Mouse (Mus musculus) adrenal gland, postnatal 36 days (tissue): ENCODE data around the gene Il1rap. TPM values are rescaled to one million over a fixed set of nuclear protein-coding genes. Genes with fewer than 3 reads are reported as not detected.

Experiments used
- DNase-seq, 2 experiments: peaks; one replicate each; pipeline ENCODE4 v3.0.0; 2021; ENCODE audit warnings: mixed read lengths in 1 of 2
- long read RNA-seq, 2 experiments: library from polyadenylated mRNA; stranded (forward); transcript quantifications; one replicate each; pipeline ENCODE4 v2.0.0; 2021; ENCODE audit warnings: borderline sequencing depth in 2 of 2
- total RNA-seq, 2 experiments: library from RNA; stranded (reverse); gene quantifications; 2 replicates each; pipeline ENCODE4 v1.2.3; 2021

The Il1rap gene
- total RNA-seq: 10 to 100 TPM in 1 of 2 experiments, 1 to 10 TPM in 1; 5.0 to 17.6 TPM
- long read RNA-seq, experiment 1, full-length matches to known transcripts: 5 of 6 reads
- long read RNA-seq, experiment 1, partial matches to known transcripts: 0 of 6 reads
- long read RNA-seq, experiment 1, other reads (novel, unspliced or antisense): 1 of 6 reads
- long read RNA-seq, experiment 2, partial matches to known transcripts: 0 of 1 reads
- long read RNA-seq, experiment 2, other reads (novel, unspliced or antisense): 0 of 1 reads

GRCm38 (mm10) chr16:26581048-26581912 is at the start of gene Il1rap:
Gene Il1rap, plus strand, starts transcription at chr16:26581704.
- DNase-seq: peak; percentile 98

- DNase-seq: no peak
Measured at GRCm38 (mm10) chr16:26532287-26532686, 49.2 kb upstream of the Il1rap start.

DNA sequence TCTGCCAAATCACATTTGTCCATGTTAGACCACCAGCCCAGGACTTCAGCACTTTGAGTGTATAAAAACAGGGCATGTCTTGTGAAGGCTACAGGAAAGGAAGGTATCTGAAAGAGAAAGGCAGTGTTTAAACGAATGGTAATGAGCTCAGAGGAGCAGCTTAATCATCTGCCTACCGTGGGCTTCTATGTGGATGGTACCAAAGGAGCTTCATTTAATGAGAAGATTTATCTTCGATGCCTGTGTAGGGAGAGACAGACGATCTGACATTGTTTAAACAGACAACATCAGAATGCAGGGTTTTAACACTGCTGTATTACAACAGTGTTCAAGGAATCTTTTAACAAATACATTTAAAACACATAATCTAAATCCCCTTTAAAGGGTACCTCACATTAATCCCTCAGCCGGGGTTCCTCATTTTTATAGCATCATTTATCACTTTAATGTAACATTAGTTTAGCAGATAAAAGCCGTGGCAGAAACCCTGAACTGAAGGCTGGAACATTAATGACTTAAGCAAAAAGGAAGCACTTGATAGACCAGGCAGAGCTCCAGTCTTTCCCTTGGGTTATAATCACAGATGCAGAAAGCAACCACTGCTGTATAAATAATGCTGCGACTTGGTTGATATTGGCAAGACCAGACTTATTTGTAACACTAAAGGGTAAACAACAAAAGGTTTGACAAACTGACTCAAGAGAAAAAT is 35.2 kb upstream of the Il1rap start:
- no peak for DNase-seq

DNA sequence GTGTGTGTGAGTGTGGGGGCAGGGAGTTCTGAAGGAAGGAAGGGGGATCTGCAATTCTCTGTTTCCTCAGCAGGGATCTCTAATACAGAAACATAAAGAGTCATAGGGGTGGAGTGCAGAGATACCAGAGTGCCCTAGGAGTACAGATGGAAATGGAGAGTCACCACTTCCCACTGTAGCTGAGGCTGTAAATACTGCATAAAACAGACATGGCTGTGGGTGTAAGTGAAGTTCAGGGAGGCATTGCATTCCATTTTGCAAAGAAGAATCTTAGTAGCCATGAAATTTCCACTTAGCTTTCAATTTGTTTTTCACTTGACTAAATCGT is 34.7 kb upstream of the Il1rap start:
- no peak for DNase-seq

DNA sequence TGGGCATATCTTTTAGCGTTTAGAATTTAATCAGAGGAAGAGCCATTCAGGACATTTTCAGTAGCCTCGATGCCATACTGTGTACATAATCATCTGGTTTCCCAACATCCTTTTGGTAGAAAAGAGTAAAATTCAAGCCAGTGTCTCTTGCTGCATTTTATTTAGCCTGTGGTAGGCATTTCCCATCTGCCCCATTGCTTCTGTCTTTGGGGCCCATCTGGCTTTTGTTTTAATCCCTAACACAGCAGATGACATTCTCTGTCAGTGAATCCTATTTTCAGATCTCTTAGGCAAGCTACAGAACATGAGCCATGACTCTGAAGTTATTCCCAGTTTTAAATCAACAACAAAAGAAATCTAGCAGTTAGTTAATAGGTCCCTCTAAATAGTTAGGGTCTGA is 32.3 kb upstream of the Il1rap start:
- DNase-seq: no peak

GRCm38 (mm10) chr16:26552234-26552633 is 29.3 kb upstream of the Il1rap start:
- DNase-seq: no peak

DNA sequence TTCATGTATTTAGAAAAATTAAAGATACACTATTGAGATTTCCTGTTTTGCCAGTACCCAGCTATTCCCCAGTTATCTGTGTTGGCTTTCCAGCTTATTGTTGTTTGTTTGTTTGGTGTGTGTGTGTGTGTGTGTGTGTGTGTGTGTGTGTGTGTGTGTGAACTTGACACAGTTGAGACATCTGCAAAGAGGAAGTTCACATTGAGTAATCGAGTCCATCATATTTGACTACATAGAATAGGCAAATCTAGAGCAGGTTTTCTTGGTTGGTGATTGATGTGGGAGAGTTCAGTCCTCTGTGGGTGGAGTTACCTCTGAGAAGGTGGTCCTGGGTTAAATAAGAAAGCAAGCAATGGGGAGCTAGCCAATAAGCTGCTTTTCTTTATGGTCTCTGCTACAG is 22.7 kb upstream of the Il1rap start:
- no peak for DNase-seq

DNA sequence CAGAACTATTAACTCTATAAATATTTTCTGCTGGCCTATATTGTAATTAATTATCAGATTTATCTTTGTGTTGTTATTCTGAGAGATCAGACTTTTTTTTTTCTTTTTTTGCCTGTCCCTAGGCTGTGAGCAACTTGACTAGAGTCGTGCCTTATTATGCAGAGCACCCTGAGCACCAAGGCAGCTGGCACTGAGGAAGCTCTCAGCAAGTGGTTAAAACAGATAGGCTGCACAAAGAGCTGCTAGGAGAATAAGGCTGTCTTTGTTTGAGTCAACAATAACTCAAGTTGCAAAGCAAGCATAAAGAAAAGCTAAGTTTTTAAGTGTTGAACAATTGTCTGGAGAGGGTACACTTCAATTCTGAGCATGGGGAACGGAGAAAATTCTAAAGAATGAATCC is 19.8 kb upstream of the Il1rap start:
- no peak for DNase-seq

DNA sequence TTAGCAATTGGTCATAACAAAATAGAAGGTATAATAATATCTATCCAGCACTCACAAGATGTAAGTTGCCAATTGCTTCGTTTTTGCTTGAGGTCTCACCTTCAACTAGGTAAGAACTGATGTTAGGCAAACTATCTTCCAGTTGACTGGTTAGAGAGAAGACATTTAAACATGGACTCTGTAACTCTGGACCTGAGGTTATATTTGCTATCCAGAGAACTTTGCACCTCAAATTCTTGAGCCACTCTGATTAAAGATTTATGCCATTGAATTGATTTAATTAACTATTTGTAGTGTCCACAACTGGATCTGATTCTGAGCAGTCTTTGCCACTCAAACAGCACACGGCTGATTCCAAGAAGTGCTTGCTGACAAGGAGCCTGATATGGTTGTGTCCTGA is 18.7 kb upstream of the Il1rap start:
- DNase-seq: no peak

- DNase-seq: no peak
Measured at GRCm38 (mm10) chr16:26569387-26569978, 12.0 kb upstream of the Il1rap start.

- no peak for DNase-seq
Measured at GRCm38 (mm10) chr16:26571836-26572235, 9.7 kb upstream of the Il1rap start.

- DNase-seq: no peak
Measured at GRCm38 (mm10) chr16:26574173-26574572, 7.3 kb upstream of the Il1rap start.

GRCm38 (mm10) chr16:26581913-26582376 is 441 bp downstream of the Il1rap start:
- DNase-seq: peak; percentile 27 to 58

- DNase-seq: no peak
Measured at GRCm38 (mm10) chr16:26585806-26586205, 4.3 kb downstream of the Il1rap start.

- DNase-seq: no peak
Measured at GRCm38 (mm10) chr16:26590897-26591570, 9.5 kb downstream of the Il1rap start.

GRCm38 (mm10) chr16:26596440-26596839 is 14.9 kb downstream of the Il1rap start:
- no peak for DNase-seq

GRCm38 (mm10) chr16:26597307-26597706 is 15.8 kb downstream of the Il1rap start:
- DNase-seq: peak in 1 of 2 experiments; percentile 29

DNA sequence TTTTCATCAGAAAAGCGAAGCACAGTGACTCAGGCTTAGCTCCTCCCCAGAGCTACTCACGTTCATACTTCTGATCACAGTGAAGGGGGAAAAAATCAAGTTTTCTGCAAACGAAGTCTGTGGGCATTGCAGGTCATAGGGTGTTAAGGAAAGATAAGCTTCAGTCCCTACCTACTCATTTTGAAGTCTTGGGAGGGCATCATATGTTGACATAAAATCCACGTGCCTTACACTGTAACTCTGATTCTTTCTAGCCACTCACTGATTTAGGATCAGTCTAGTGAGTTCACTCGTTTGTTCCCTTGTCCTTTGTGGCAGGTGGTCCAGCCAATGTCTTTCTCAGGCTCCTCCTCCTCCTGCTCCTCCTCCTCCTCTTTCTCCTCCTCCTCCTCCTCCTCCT is 17.1 kb downstream of the Il1rap start:
- no peak for DNase-seq

DNA sequence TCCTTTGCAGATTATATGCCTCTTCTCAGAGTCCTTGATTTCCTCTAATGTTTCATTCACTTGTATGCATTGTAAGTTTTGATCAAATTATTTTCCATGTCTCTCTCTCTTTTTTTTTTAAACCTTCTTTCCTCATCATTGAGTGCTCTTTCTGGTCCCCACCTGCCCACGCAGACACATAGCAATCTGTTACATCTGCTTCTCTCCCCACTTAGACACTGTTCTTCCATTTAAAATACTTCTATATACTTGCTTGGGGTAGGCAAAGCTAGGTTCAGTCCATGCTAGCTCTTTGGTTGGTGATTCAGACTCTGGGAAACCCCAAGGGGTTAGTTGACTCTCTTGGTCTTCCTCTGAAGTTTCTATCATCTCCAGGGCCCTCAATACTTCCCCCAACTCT is 20.0 kb downstream of the Il1rap start:
- no peak for DNase-seq

- DNase-seq: no peak
Measured at GRCm38 (mm10) chr16:26604621-26605020, 23.1 kb downstream of the Il1rap start.

DNA sequence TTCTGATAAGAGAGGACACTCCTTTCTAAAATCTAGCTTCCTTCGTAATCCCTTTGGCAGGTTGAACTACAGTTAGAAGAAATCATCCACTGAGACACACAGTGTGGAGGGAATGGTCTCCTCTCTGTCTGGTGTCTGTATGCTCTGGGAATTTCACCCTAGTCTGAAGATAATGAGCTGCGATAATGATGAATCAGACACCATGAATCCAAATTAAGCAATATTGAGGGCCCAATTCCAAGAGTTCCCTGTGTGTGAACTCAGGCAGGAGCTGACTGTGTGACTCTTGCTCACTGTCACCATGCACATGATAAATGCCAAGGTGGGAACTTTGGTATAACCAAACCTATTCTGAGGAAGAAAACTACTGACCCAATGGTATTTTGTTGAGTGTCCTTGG is 26.5 kb downstream of the Il1rap start:
- DNase-seq: no peak

DNA sequence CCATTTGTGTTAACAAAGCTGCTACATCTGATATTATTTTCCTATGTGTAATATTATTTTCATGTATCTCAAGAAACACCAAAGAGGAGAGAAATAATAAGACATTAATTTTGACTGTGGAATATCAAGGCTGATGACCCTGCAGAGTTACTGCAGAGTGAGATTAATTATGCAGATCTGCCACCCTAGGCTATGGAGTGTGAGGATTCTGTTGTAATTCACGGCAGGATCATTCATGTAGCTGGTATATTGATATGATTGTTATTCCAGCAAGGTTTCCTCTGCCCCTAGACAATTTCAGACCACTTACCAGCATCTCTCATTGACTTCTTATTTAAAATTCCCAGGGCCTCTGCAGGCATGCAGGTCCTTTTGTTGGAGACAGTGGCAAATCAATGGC is 29.0 kb downstream of the Il1rap start:
- no peak for DNase-seq
